20 mouse cellular contexts compared by ENCODE assay signal in genomic region chr4:15776034-15776433, GRCm38 (mm10).
DNase-seq lines count a peak whose midpoint lies in the region; ATAC-seq and TF ChIP-seq lines count a peak whose summit lies in the region.
"Had no signal": no experiment of that assay in that cellular context is flagged by ENCODE, and none has a peak within 500 bp of the region (broad histone marks: within the 10 kb centered on the region; RNA-seq: fewer than 3 reads in every experiment).

No protein-coding gene starts in this region.

- DNase-seq in frontal cortex, adult 2 months (ENCODE audit: extremely low spot score in 1 of 2, low spot score in 1 of 2) = peak; percentile 63 to 65
- no peak for DNase-seq in frontal cortex, postnatal 14 days (ENCODE audit: low spot score in 2 of 2)
- DNase-seq in left cerebral cortex, adult 2 months (ENCODE audit: extremely low spot score in 1 of 2, low spot score in 2 of 2) = no peak
- no peak for DNase-seq in left cerebral cortex, postnatal 4 days
- peak; percentile 6 for DNase-seq in right cerebral cortex, postnatal 25 days
- DNase-seq in right cerebral cortex, postnatal 14 days = no peak
- no peak for DNase-seq in urinary bladder, adult 18-20 months (ENCODE audit: low spot score in 2 of 2)
- DNase-seq: adrenal gland, postnatal 14 days; cerebellum, adult 18-20 months; cerebellum, adult 9-11 months; cerebellum, postnatal 36 days; forebrain, postnatal 0 days; gastrocnemius, postnatal 14 days; heart, adult 2 months; heart, postnatal 14 days had no signal

- intact Hi-C loops in left cerebral cortex, adult 2 months (cut with DNase I) = loop anchor here (10.0 kb wide), 1 partner anchor 441 kb away; no protein-coding TSS in a partner anchor
- intact Hi-C loops in left cerebral cortex, postnatal 4 days (cut with DNase I) = no loop called here

- no peak for TF ChIP-seq CTCF in left cerebral cortex, adult 2 months (IDR thresholded peaks at IDR 0.05)

- H3K4me3 ChIP-seq in left cerebral cortex, adult 2 months = no peak overlapping the region
- H3K4me3 ChIP-seq: embryonic facial prominence, embryonic 13.5 days; forebrain, embryonic 12.5 days; heart, adult 2 months; heart, embryonic 15.5 days; hindbrain, embryonic 13.5 days had no signal

- ATAC-seq in activated CD4-positive, CD25-positive, alpha-beta regulatory T cell, adult 4 months = no peak
- ATAC-seq: forebrain, postnatal 0 days had no signal

- peak overlapping the region; percentile 62 for H3K27ac ChIP-seq in left cerebral cortex, adult 2 months
- H3K27ac ChIP-seq: embryonic facial prominence, embryonic 13.5 days; forebrain, embryonic 12.5 days; heart, adult 2 months; heart, embryonic 15.5 days; hindbrain, embryonic 13.5 days had no signal

Comparison
In these comparisons a context has a peak if more than half of its experiments do, and no peak if none do; other contexts are left out.
1. DNase-seq: peak in frontal cortex, adult 2 months (2 of 2) and right cerebral cortex, postnatal 25 days (single experiment); none in frontal cortex, postnatal 14 days (0 of 2), left cerebral cortex, adult 2 months (0 of 2), left cerebral cortex, postnatal 4 days (single experiment), right cerebral cortex, postnatal 14 days (single experiment) and urinary bladder, adult 18-20 months (0 of 2).